Mouse (Mus musculus) liver, embryonic 14 days (tissue): ENCODE measurements around the gene Fgr. TPM values are rescaled to one million over a fixed set of nuclear protein-coding genes. Genes with fewer than 3 reads are reported as not detected.

Experiments
- polyA plus RNA-seq: library from polyadenylated mRNA; depleted of rRNA; stranded (reverse); fragments of >200 nt; gene quantifications from 2 replicates; pipeline ENCODE4 v1.2.3, GENCODE M21; 2012; rRNA removed

The Fgr gene
- 0.60 and 0.91 TPM in 2 replicates for polyA plus RNA-seq

DNA sequence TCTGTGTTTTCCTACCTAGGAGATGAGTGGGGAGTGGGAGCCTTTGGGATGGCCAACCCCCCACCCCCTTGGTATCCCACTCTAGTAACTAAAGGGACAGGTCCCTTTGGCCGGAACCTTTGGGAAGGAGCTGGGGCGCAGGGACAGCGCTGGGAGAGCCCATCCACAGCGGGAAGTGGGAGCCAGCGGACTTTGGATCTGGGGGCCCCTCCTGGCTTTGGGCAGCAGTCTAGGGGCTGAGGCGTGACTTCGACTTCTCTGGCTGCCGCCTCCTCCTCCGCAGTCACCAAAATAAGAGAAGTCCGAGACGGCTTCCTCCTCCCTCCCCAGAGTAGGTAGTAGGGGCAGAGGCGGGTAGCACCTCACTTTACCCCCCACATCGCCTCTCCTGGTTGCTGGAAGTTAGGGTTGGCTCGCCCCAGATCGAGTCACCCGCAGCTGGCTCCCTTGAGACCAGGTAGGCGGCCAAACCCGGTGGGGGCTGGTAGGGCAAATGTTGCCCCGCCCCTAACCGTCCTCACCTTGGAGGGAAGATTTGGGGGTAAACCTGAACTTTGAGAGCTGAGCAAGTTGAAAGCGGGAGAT, at the start of gene Fgr:
Gene Fgr (plus strand): TSS at position 282 of the 585 bp plus-strand sequence.

DNA sequence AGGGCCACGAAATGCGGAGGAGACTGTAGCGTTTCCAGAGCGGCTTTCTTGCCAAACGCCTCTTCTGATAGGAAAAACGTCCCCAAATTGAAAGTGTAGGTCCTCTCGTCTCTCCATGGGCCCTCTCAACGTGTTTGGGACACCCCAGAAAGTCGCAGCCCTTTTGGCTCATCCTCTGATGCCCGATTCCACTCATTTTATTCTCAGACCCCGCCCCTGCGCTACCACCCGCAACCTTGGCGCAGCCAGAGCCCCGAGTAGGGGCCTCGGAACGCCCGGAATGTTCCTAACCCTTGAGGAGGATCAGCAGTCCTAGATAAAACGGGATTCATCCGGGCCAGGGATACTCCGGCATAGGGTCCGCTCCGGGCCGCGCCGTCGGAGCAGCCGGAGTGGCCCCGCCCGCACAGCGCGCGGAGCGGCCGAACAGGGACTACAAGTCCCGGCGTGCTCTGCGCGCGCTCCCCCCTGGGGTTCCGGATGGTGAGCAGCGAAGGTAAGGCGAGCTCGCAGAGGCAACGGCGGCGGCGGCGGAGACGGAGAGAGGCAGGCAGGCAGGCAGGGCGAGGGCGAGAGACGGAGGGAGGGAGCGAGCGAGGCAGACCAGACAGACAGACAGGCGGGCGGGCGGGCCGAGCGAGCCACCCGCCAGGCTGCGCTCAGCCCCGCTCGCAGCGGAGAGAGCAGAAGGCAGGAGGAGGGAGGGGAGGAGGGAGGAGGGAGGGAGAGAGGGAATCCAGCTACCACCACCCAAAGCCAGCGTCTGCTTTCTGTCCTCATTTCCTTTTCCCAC, 37.3 kb downstream of the Fgr start, which contains the start of gene Ahdc1:
Gene Ahdc1 (plus strand): TSS at position 233 of the 793 bp plus-strand sequence.

Other genes starting within 250 kb of the Fgr start
- 1.5 and 2.0 TPM in 2 replicates for gene Xkr8, start 241.5 kb upstream of the Fgr start, polyA plus RNA-seq
- 0.73 and 0.87 TPM in 2 replicates for gene Smpdl3b, start 216.8 kb upstream of the Fgr start, polyA plus RNA-seq
- gene Rpa2, start 205.8 kb upstream of the Fgr start, polyA plus RNA-seq, result 54.3 and 63.5 TPM in 2 replicates
- 2.0 and 2.6 TPM in 2 replicates for gene Themis2, start 177.7 kb upstream of the Fgr start, polyA plus RNA-seq
- 36.6 and 40.5 TPM in 2 replicates for gene Ppp1r8, start 130.9 kb upstream of the Fgr start, polyA plus RNA-seq
- 13.7 and 15.7 TPM in 2 replicates for gene Stx12, start 89.6 kb upstream of the Fgr start, polyA plus RNA-seq
- gene Fam76a, start 51.5 kb upstream of the Fgr start, polyA plus RNA-seq, result 7.5 and 8.1 TPM in 2 replicates
- 1.1 and 1.2 TPM in 2 replicates for gene Ahdc1, start 37.2 kb downstream of the Fgr start, polyA plus RNA-seq
- gene Wasf2, start 156.4 kb downstream of the Fgr start, polyA plus RNA-seq, result 10.2 and 12.9 TPM in 2 replicates
- 0.07 TPM in 1 of 2 replicates, not detected in the other for gene Cd164l2, start 238.0 kb downstream of the Fgr start, polyA plus RNA-seq
- not detected in 2 replicates for gene Gpr3, start 238.4 kb downstream of the Fgr start, polyA plus RNA-seq